Mouse (Mus musculus) MEL-GATA-1-ER (cell line): ENCODE data around the gene G430095P16Rik.

ENCODE experiments used
- DNase-seq: peaks from one replicate; pipeline ENCODE4 v3.0.0-alpha.2; 2012; ENCODE audit warnings: low read depth; ENCODE audit errors: extremely low read depth

Gene G430095P16Rik

DNA sequence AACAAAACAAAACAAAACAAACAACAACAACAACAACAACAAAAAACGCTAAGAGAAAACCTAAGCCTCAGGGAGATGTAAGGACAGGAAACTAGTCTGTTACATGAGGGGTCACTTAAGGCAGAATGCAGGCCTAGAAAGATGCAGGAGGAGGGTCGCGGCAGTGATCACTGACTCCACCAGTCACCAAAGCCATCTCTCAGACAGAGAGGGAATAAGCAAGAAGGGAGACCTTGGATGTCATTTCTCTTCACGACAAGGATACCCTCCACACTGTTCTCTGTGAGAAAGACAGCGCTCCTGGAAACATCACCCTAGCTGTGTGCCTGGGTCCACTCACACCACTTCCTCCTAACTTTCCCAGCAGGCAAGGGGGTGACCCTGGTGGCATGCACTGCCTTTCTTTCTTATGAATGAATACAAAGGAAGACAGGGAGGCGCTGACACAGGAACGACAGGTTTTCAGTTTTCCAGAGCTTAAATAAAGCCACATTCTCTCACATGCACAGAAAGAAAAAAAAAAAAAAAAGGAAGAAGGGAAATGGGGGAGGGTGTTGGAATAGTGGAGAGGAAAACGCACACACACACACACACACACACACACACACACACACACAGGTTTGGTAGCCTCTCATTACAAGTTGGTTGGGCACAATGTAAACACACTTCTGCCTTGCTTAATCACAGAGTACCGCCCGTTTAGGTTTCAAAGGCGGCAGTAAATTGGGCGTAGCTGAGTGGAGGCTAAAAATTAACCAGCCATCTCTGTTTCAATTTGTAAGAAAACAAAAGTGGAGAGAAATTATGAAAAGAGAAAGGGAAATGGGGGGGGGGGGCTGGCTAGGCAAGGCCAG lies 47.5 kb downstream of the G430095P16Rik start:
- DNase-seq = no peak

DNA sequence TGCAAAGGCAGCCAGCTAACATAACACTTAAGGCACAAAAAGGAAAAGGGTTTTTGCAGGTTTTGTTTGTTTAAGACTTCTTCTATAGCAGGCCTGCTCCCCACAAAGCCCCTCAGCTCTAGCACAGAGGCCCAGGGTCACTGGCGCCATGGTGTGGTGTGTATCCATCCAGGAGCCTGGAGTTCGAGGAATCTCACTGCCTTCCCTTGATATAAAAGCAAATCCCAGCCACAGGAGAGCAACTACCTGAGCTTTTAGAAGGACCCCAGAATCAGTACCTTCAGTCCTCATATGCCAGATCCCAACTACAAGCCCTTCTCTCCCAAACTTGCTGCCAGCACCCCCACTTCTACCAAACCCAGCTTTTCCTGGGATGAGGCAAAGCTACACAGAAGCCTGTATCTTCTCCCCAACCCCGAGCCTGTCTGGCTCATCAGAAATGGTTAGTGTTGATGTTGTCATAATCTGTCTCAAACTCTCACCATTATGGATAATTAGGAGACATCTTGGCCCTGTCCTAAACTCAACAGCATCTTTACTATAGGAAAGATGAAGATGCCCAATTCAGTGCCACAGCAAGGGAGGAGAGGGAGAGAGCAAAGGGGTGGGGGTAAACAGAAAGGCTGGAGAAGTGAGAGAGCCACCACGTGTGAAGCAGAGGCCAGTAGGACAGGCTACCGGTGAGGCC lies 48.3 kb downstream of the G430095P16Rik start:
- no peak for DNase-seq

DNA sequence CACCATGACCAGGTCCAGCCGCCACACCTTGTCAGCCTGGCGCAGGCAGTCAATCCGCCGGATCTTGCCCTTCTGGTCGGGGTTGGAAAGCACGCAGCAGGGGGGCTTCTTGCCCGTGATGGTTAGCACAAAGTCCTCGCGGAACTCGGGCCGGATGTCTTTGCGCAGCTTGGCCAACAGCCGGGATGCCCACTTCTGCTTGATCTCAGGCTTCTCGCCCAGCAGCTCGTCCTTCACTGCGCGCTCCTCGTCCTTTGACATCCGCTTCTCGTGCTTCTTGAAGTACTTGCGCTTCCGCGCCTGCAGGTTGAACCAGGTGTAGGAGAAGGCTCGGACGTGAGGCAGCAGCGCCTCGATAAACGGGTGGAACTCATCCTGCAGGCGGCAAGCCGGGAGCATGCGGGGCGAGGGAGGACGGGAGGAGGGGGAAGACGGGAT lies 49.2 kb downstream of the G430095P16Rik start:
- no peak for DNase-seq

DNA sequence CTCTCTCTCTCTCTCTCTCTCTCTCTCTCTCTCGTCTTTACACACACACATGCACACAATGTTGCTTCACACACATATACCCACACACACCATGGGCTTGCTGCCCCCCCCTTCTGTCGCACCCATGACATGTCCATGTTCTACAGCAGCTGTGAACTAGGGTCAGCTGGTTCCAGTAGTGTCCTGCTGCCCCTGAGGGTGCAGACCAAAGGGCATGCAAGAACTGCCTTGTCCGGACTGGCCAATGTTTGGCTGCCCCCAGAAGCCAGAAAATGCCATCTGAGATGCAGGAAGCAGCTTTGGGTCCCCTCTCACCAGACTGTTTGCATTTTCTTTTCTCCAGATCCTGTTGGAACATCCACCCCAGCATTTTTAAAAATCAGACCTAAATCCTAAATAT lies 49.8 kb downstream of the G430095P16Rik start:
- no peak for DNase-seq

DNA sequence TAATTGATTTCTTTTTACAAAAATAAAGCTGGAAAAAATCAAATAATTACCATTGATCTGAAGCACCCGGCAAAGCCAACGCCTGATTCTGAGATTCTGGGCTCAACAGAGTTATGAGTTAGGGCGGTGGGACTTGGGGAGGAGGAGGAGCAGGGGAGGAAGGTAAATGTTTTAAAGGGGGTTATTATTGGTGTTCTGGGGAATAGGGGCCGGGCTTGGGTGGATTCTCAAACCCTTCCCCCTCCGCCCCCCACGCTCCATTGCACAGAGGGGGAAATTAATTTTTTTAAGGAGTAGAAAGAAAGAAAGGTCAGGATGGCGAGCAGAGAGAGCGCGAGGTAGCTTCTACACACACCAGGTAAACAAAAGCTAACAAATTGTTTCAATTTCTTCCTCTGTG lies 50.5 kb downstream of the G430095P16Rik start:
- DNase-seq = no peak

DNA sequence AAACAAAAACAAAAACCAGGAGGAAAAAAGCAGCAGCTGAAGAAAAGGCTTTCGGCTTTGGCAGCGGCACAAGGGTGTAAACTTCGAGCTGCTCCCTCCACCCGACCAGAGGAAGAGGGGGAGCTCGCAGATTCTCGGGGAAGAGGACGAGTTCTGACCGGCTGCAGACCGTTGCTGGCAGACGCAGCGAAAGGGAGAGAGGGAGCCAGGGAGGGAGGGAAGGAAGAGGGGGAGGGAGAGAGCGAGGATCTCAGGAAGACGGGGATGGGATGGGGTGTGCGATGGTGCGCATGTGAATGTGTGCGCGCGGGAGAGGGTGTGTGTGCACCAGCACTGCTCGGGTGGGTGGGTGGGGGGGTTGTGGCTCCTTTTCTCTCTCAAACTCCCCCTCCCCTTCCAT lies 51.0 kb downstream of the G430095P16Rik start:
- DNase-seq = no peak

DNA sequence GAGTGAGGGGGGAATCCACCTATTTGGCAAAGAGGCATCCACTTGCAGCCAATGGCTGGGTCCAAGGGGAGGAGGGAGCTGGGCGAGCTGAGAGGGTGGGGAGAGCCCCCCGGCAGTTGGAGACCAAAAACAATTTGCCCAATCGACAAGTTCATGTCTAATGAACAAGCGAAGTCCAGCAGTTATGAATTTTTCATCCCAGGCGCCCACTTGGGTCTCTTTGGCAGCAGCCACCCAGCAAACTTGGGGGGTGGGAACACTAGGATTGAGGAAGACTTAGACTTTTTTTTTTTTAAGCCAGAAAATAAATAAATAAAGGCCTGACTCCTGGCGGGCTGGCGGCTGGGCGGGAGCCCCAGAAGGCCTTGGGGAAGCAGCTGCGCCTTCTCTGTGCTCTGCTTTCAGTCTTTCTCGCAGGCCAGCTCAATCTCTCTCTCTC lies 51.7 kb downstream of the G430095P16Rik start:
- DNase-seq = no peak

DNA sequence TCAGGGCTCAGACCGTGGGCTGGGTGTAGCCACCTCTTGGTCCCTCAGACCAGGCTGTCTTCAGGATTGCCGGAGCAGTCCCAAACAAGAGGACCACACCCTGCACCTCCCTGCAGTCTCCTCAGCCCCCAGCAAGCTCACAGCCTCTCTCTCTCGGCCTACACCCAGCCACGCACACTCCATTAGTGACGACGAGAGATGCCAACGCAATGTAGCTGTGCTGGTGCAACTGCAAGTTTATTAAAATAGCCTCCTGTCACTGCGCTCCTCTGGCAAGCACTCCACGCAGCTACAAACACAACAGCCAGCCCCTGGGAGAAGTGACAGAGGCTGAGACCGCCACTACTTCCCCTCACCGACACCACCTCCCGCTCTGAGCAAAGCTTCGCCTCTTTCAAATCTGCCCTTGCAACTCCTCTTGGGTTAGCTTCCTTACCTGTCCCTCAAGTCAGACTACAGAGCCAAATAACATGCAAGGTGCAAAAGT lies 52.3 kb downstream of the G430095P16Rik start:
- DNase-seq = no peak

DNA sequence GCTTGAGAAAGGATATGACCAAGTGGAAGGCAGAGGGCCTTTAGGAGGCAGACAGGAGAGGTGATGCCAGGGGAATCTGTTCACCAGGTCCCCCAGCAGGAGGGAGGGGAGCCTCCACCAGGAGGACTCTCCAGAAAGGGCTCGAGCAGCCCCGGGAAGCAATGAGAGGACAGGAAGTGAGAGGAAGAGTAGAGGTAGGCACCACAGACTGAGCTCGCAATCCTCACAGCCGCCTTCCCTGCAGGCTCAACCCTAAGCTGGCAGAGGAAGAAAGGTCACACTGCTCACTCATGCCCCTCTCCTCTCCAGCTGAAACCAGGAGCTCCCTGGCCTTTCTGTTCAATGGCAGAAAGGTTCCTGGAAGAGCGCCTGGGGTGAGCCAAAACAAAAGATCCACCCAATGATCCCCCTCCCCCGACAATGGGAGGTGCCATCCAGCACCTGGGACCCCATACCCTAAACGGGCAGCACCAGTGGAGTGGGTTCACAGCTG lies 52.9 kb downstream of the G430095P16Rik start:
- no peak for DNase-seq
